Mouse (Mus musculus): ENCODE results near the gene Hoxa6.

DNA sequence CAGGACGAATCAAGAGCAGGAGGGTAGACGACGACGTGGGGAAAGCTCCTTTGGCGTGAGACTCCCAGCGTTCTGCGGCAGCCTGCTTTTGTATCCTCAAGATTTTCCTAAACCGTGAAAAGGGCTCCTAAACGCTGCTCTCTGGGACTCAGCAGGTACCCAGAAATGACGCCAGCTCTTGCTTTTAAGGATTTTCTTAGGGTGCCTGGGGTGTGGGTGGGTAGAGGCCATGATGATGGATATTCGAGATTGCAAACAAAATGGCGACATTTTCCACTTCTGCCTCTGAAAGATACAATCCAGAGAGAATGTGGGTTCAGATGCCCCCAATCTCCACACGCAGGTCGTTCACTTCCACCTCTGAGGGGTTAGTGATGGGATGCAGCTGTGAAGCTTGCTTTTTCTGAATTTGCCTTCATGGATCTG, 40.8 kb downstream of the Hoxa6 start:
- TF ChIP-seq CTCF (IDR thresholded peaks at IDR 0.05; ENCODE audit: low read depth) (no peak), EP300 (optimal IDR thresholded peaks at IDR 0.05) (no peak)
